Mouse (Mus musculus) erythroblast, adult 5-6 weeks (primary cell): ENCODE measurements around the gene Psat1. TPM values are rescaled to one million over a fixed set of nuclear protein-coding genes. Genes with fewer than 3 reads are reported as not detected.

Experiments
- ATAC-seq: replicated peaks from 2 replicates; pipeline ENCODE4 v1.8.0; 2016; ENCODE audit warnings: moderate number of reproducible peaks, mild to moderate bottlenecking, moderate TSS enrichment, inconsistent platforms; ENCODE audit not compliant: poor library complexity, low FRiP score, severe bottlenecking
- total RNA-seq, 2 experiments: library from RNA; stranded (forward) in 1 of 2; stranded (reverse) in 1 of 2; fragments of 150-400 nt in 1 of 2; fragments of 200-764, 138-1000 nt in 1 of 2; gene quantifications; 2 replicates each; pipeline versions ENCODE4 v1.2.3 to v1.2.4; 2015 to 2017; ENCODE audit warnings: low replicate concordance in 2 of 2

The Psat1 gene
- total RNA-seq (2015; ENCODE audit: low replicate concordance), result 9.8 and 32.5 TPM in 2 replicates
- total RNA-seq (2017; ENCODE audit: low replicate concordance), result 13.7 and 25.0 TPM in 2 replicates

DNA sequence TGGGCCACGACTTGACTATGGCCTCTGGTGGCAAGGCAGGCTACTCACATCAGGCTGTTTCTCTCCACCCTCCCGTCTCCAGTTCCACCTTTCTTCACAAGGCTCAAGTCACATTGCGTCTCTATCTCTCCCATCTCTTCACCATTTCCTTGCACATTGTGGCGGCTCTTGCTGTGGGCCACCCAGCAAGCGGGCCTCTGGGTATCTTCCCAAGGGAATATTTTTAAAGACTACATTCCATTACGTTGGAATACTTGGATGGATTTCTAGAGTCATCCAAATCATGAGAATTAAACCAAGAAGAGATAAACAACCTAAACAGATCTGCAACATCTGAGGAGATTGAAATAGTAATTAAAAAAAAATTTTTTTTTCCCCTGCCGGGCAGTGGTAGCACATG is at the start of gene Psat1:
TSS of gene Psat1 (minus strand) at position 101 of the 400 bp plus-strand sequence.
- no peak for ATAC-seq

- no peak for ATAC-seq
Observed at GRCm38 (mm10) chr19:15990102-15990501, 43.0 kb upstream of the Psat1 start.

DNA sequence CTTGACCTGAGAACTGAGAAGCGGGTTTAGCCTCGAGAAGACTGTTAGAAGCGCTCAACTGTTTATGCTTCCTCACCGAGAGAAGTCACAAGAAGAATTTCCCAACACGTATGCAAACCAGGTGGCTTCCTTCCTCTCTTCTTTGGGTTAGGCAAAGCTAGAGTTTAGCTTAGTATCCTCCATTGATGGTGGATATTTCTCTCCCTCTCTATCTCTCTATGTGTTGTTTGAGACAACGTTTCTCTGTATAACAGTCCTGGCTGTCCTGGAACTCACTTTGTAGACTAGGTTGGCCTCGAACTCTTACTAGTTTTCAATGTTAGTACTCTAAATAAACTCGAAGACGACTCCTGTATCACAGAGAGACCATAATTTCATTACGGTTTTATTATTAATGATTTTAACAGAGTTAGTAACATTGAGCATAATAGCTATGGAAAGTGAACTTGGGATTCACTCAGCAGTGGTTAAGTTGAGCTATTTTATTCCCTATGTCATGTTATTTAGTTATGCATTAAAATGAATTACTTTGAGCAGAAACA is 38.1 kb upstream of the Psat1 start:
- no peak for ATAC-seq

GRCm38 (mm10) chr19:15984449-15985171 is 37.5 kb upstream of the Psat1 start, which contains the start of gene Cep78:
Gene Cep78, minus strand, starts transcription at chr19:15984989.
- ATAC-seq, result peak; percentile 97

- ATAC-seq, result no peak
Observed at GRCm38 (mm10) chr19:15983739-15984344, 36.7 kb upstream of the Psat1 start.

DNA sequence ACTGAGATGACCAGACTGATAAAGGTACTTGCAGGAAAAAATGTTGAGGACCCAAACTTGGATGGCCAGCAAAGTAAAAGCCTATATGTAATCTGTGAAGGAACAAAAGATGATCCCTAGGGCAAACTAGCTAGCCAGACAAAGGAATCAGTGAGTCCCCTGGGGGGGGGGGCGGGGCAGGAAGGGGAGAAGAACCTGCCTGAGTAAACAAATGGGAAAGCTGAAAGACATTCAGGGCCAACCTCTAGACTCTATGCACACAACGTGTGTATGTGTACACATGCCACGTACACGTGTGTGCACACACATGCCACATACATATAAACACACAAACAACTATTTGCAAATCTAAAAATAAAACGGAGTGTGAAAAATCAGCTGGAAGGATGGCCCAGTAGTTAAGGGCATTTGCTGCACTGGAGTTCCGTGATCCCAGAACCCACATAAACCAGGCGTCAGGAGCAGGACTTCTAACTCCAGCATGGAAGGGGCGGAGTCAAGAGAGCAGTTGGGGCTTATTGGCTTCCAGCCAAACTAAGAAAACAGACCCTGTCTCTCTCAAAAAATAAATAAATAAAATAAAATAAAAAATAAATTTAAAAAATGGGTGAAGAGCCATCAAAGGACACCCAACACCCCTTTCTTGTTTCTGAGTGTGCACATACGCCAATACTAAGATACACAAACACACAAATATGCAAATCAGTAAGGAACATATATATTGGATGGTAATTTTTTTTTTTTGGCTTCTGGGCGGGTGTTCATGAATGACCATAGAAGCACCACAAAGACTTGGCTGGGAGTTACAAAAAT is 36.0 kb upstream of the Psat1 start:
- ATAC-seq, result no peak

DNA sequence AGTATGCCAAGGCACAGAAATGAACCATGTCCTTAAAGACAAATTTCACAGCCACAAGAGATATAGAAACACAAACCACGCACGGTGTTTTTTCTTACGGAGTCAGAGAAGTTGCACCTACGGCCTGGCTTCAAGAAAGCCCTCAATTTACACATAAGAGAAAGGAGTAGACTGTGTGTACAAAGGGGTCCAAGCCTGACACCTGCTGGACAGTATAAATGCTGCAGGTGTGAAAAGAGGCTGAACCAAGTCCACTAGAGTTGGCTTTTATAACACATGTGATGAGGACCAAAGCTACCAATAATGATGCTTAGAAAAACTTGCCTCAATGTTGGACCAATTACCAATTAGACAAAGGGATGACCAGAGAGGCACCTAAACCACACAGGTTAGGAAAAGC is 34.7 kb upstream of the Psat1 start:
- peak; percentile 79 for ATAC-seq

DNA sequence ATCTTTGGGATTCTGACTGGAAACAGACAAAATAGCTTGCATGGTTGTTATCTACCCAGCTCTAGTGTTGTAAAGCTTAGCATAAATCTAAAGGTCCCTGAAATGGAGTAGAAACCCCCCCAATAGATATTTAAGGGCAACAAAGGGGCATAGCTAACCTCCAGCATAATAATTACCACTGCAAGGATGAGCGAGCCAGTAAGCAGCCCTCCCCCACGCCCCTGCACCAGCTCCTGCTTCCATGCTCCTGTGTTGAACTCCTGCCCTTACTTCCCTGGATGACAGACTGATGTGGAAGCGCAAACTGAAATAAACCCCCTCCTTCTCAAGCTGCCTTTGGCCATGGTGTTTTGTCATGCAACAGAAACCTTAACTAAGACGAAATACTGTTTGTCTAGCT is 26.2 kb upstream of the Psat1 start:
- ATAC-seq, result no peak

- no peak; the same call in 1 of the 2 replicates for ATAC-seq
Observed at GRCm38 (mm10) chr19:15965082-15965481, 17.9 kb upstream of the Psat1 start.

DNA sequence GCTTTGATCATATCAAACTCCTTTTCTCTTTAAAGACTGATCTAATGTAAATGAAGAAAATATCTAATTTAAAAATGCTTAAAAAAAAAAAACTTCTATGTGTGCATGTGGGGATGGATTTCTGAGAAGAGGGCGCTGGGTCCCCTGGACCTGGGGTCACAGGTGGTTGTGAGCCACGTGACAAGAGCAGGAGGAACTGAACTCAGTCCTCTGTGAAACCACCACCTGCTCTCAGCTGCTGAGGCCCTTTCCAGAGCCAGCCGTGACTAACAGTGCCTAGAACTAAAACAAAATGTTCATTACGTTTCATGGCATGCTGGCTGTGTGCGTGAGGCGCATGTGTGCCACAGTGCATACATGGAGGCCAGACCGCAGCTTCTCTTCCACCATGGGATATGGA is 17.4 kb upstream of the Psat1 start:
- ATAC-seq, result no peak

DNA sequence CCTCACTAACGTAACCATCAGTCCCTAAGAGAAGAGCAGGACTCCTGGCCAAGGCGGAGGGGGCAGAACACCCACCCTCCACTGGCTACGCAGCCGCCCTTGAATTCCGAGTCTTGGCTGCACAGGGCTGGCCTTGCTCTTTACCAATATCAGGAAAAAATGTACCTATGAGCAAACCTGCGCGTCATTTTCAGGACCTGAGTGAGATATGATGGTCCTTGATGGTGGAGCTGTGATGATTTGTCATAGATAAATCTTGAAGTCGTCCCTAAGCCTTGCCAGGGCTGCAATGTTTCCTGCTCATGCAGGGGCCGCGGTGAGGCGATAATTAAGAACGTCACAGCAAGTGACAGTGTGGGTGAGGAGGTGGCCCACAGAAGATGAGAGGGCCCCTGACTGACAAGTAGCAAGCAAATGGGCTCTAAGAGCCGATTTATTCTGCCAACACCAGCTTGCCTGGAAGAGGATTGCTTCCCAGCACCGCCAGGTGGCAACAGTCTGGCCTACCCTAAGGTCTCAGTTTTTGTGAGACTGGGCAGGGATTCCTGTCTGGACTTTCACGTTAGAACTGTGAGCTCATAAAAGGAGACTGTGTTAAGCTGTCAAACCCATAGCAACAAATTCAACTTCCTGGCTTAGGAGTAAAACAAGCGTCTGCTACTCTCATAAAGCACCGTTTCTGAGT is 16.0 kb upstream of the Psat1 start:
- ATAC-seq, result no peak

GRCm38 (mm10) chr19:15962313-15962712 is 15.2 kb upstream of the Psat1 start:
- ATAC-seq, result no peak

DNA sequence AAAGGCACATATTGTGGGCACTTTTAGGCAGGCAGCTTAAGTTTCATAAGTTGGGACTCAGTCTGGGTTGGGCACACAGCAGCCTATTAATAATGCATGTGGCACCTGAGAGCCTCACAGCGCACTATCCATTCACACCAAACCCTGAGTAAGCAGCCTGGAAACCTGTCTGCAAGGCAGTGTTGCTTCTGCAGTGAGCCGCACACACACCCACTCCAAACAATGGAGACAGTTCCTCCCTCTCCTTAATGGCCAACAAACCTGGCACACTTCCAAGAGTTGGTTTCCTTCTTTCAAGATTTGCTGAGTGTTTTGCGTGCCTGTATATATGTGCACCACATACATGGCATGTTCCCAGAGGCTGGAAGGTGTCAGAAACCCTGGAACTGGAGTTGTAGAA is 3.1 kb upstream of the Psat1 start:
- ATAC-seq, result no peak

- ATAC-seq, result no peak
Observed at GRCm38 (mm10) chr19:15948867-15949266, 1.7 kb upstream of the Psat1 start.

DNA sequence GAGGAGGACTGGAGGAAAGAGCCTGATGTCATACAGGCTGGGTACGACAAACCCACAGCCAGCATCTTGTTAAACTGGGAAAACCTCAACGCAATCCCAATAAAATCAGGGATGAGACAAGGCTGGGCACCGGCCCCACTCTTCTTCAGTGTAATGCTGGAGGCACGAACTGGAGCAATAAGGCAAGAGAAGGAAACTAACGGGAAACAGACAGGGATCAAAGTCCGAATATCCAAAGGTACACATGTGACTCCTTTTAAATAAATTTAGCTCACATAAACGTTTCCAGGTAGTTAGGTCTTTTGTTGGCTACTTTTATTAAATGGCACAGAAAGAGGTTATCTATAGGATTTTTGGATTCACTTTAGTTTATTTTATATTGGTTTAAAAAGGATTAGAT is 1.3 kb upstream of the Psat1 start:
- no peak for ATAC-seq

DNA sequence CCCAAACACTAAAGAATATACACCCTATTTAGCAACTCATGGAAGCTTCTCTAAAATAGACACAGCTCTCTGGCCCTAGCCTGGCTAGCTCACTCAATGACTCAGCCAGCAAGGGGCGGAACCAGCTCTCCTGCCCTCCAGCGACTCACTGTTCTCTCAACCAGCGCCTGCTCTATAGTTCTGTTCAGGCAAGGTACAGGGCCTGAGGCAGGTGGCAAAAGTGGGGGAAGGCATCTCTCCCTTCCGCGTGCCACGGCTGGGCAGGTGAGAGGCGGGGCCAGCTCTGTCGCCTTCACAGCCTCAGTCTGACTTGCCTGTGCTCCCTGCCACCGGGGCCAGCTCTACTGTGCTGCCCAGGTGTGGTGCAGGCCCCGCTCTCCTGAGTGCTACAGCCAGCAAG is 474 bp downstream of the Psat1 start:
- ATAC-seq, result no peak

DNA sequence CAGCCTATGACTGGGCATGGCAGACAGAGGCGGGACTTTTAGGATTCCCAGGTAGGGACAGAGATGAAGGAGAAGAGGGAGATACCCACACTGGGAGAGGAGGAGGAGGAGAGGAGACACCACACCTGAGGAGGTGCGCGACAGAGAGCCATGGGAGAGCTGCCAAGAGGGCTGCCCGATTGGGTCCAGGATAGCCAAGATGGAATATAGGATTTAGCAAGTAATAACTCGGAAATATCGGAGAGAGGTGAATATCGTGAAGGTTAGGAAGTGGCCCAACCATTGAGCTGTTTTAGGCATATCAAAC is 4.1 kb downstream of the Psat1 start:
- no peak for ATAC-seq

DNA sequence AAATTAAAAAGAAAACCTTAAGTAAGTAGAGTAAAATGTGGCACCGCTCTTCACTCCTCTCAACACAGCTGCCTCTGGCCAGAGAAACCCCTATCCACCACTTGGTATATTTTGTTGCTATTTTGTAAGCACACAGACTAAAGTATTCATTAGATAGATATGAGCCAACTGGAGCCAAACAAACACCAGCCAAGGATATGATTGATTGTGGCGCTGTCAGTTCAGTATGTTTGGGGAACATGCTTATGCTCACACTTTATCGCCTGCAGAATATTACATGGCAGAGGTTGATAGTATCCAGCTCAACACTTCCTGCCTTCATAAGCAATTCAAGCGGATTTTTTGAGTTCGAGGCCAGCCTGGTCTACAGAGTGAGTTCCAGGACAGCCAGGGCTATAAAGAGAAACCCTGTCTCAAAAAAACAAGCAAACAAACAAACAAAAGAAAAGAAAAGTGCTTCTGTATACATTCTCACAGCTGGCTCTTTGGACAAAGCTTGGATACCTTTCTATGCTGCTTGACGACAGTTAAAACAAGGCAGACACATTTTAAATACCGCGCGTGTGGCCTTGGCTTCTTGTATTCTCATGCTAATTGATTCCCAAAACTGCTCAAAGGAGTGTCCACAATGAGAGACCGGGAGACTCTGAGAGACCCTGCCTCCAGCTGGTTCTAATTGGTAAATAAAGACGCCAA is 4.6 kb downstream of the Psat1 start:
- ATAC-seq, result no peak

DNA sequence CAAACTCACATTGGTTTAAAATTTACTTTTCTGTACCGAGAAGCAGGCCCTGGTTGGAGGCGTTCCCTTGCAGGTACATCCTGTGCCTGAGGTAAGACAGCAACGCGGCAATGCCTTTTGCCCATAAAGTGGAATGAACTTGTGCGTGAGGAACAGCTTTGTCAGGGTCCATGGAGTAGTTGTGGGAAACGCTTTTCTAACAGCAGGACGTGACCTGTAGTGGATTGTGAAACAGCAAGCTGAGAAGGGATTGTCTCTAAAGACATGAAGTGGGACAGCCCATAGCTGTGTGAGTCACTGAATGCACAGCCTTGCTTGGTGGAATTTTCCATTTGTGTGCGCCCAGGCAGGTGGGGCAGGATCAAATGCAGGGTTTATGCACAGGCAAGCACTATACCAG is 5.7 kb downstream of the Psat1 start:
- ATAC-seq, result no peak

DNA sequence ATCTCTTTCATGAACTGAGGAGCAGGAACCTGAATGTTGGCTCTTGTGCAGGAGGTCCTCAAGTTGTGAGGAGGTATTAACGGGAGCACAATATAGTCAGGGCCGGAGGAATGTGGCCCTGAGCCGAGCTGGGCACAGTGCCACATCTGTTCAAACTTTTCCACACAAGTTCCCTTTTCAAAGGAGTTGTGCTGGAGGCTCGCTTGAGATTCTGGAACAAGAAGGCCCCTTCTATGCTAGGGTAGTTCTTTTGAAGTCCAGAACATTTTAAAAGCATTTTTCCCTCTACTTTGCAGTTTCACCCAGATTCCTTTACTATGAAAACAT is 21.5 kb downstream of the Psat1 start:
- no peak for ATAC-seq
